Mouse (Mus musculus): ENCODE data around the gene Slc6a12.

The Slc6a12 gene

DNA sequence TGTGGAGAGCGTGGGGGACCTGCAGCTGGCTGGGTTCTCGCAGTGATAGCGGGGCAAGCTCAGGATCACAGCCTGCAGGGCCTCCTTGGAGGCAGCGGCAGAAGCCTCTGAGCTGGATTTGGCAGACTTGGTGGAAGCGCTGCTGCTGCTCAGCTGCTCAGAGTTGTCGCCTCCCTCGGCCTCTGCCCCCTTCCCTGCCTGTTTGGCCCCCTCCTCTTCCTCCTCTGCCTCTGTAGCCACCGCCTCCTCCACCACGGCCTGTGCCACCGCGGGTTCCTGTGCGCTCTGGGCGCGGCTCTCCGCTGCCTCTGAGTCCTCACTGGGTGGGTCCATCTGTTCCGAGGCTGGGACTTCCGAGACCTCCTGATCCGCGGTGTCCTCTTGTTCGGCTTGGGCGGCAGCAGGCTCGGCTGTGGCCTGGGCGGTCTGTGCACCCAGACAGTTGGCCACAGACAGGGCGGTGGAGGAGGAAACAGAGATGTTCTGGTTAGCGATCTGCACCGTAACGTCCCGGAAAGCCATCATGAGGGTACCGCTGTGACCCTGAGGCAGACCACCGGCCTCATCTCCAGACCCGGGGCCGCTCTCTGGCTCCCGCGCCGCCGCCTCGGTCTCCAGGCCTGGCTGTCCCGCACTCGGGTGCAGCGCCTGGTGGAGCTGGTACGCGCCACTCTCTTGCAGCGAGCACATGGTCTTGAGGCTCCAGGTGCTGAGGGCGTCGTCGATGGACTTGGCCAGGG is 69.9 kb downstream of the Slc6a12 start:
- DNase-seq (ENCODE audit: low spot score in 2 of 2): no peak

All from urinary bladder, postnatal 4 days (tissue).